Mouse (Mus musculus): ENCODE data around the gene Samd4. TPM values are rescaled to one million over a fixed set of nuclear protein-coding genes. Genes with fewer than 3 reads are reported as not detected.

The Samd4 gene
- polyA plus RNA-seq, 1 experiment: 0.02 TPM

DNA sequence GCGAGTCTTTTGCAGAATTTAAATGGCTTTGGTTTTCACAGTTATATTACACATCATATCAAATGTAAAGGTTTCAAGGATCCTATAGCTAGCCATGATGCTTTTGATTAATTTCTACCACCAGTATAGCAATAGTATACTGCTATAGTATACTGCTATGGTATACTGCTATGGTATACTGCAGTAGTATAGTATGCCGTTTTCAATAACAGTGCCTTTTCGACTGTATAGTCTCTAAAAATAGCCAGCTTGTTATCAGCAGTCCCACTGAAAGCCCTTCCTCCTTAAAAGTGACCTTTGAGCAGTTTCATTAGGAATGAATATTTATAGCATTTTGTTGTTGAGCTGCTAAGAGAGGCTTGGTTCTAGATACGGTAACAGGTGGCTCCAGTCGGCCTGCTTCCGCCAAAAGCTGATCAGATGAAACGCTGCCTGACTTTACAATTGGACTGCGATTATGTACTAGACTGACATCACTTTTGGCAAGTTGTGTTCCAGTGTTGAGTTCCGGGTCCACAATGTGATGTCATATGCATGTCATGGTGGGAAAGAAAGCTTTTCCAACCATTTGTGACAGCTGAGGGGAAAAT is 19.9 kb downstream of the Samd4 start:
- Histone ChIP-seq H3K27me3 (replicated peaks) (peaks cover 17% of the 10 kb centered on the region), H3K4me1 (no peaks in the 10 kb centered on the region), H3K36me3 (replicated peaks; ENCODE audit: low read length) (no peaks in the 10 kb centered on the region), H3K4me3 (replicated peaks) (no peak overlapping the region), H3K9me3 (peaks cover 19% of the 10 kb centered on the region)
- no peak for TF ChIP-seq GATA1 (IDR thresholded peaks at IDR 0.05; ENCODE audit: borderline replicate concordance, low read length)
- TF ChIP-seq FLI1 (IDR thresholded peaks at IDR 0.05; ENCODE audit: low read length): no peak

DNA sequence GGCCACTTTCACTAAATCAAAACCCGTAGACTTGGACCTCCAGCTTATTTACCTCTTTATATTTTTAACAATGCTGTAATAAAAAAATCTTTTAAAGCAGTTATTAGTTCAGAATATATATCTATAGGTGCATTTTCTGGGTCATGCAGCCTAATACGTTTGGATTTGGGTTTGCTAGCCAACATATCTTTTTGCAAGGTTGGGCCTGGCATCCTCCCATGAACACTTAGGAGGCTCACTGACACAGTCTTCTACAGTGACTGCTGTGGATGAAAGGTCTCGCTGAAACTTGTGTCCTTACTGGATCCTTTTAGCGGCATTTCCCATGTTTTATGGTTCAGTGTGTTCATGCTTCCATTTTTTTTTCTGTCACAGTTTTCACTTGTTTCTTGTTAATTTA is 21.6 kb downstream of the Samd4 start:
- Histone ChIP-seq H3K4me3 (replicated peaks) (no peak overlapping the region), H3K4me1 (no peaks in the 10 kb centered on the region), H3K27me3 (replicated peaks) (peaks cover 10% of the 10 kb centered on the region), H3K36me3 (replicated peaks; ENCODE audit: low read length) (no peaks in the 10 kb centered on the region), H3K9me3 (peaks cover 21% of the 10 kb centered on the region)
- TF ChIP-seq FLI1 (IDR thresholded peaks at IDR 0.05; ENCODE audit: low read length): no peak
- no peak for TF ChIP-seq GATA1 (IDR thresholded peaks at IDR 0.05; ENCODE audit: borderline replicate concordance, low read length)

DNA sequence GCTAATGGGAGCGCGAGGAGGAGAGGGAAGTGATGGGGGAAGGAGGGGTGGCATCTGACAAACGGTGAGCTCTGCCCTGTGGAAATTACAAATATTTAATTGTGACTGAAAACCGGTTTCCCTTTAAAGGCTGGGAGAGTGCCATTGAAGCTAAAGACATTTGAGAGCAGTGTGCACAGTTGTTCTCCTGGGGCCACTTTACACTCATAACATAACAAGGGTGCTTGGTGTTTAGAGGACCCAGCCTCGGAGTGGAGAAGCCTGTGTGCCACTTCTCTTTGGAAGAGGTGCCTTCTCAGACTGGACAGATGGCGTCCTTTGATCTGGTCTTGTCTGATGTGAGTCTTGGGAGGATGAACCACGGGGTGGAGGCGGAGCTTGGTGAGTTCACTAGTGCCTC is 26.2 kb downstream of the Samd4 start:
- Histone ChIP-seq H3K4me3 (replicated peaks) (no peak overlapping the region), H3K36me3 (replicated peaks; ENCODE audit: low read length) (no peaks in the 10 kb centered on the region), H3K27me3 (replicated peaks) (peaks cover 8% of the 10 kb centered on the region), H3K9me3 (peaks cover 6% of the 10 kb centered on the region; the same call in 1 of the 2 replicates), H3K4me1 (0 out of 2 replicates have a peak, but pooled peaks cover 3% of the 10 kb centered on the region)
- TF ChIP-seq GATA1 (IDR thresholded peaks at IDR 0.05; ENCODE audit: borderline replicate concordance, low read length) (no peak), FLI1 (IDR thresholded peaks at IDR 0.05; ENCODE audit: low read length) (no peak)

DNA sequence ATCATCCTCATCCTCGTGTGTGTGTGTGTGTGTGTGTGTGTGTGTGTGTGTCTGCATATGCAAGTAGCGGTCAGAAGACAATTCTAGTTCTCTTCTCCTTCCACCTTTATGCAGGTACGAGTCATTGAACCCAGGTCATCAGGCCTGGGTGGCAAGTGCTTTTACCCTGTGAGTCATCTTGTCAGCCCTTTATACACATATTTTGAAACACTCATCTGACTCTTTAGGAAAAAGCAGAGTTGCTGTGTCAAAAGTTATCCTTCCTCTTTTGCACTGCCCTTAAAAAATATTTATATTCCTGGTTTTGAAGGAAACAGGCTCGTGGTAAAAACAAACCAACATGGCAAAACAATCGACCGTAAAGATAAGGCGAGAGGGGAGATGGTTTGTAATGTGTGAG is 29.8 kb downstream of the Samd4 start:
- Histone ChIP-seq H3K9me3 (0 out of 2 replicates have a peak, but pooled peaks cover 3% of the 10 kb centered on the region), H3K4me3 (replicated peaks) (no peak overlapping the region), H3K4me1 (peaks cover 19% of the 10 kb centered on the region), H3K27me3 (replicated peaks) (peaks cover 5% of the 10 kb centered on the region), H3K36me3 (replicated peaks; ENCODE audit: low read length) (no peaks in the 10 kb centered on the region)
- TF ChIP-seq GATA1 (IDR thresholded peaks at IDR 0.05; ENCODE audit: borderline replicate concordance, low read length) (no peak), FLI1 (IDR thresholded peaks at IDR 0.05; ENCODE audit: low read length) (no peak)

DNA sequence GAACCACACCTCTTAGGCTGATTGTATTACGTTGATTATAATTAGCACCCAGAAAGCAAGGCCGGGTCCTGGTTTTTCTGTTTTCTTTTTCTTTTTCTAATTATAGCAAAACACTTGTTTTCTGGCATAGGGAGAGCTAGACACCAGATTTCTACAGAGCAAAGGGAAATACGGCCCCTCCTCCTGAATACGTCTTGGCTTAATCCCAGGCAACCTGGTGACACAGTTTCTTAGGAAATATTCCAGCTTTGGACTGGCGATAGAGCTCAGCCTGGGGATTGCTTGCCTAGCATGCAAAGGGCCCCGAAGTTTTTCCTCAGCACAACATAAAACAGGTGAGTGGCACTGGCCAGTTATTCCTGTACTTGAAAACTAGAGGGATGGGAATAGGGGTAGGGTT is 31.7 kb downstream of the Samd4 start:
- peaks cover 6% of the 10 kb centered on the region for H3K27me3 ChIP-seq (replicated peaks)
- TF ChIP-seq GATA1 (IDR thresholded peaks at IDR 0.05; ENCODE audit: borderline replicate concordance, low read length) (no peak), FLI1 (IDR thresholded peaks at IDR 0.05; ENCODE audit: low read length) (no peak)
- no peaks in the 10 kb centered on the region for H3K36me3 ChIP-seq (replicated peaks; ENCODE audit: low read length)
- H3K4me1 ChIP-seq: peaks cover 19% of the 10 kb centered on the region
- no peak overlapping the region for H3K4me3 ChIP-seq (replicated peaks)
- H3K9me3 ChIP-seq: no peaks in the 10 kb centered on the region

DNA sequence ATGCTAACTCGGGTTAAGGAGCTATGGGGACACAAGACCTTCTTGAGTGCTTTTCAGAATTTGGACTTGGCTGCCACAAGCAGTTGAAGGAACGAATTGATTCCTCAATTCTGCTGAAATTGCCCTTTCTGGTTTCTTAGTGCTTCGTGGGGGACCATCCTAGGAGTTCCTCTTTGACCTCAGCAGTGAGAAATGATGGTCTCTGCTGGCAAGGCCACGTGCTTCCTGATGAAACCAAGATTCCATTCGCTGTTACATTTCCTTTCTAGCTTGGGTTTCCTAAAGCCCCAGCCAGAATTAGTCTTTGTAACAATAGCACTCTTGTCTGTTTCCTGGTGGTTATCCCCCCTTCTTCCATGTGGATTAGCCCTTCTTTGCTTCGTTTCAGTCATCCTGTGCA is 32.9 kb downstream of the Samd4 start:
- no peaks in the 10 kb centered on the region for H3K36me3 ChIP-seq (replicated peaks; ENCODE audit: low read length)
- no peak overlapping the region for H3K4me3 ChIP-seq (replicated peaks)
- H3K4me1 ChIP-seq: peaks cover 19% of the 10 kb centered on the region
- TF ChIP-seq GATA1 (IDR thresholded peaks at IDR 0.05; ENCODE audit: borderline replicate concordance, low read length): no peak
- TF ChIP-seq FLI1 (IDR thresholded peaks at IDR 0.05; ENCODE audit: low read length): no peak
- no peaks in the 10 kb centered on the region for H3K9me3 ChIP-seq
- H3K27me3 ChIP-seq (replicated peaks): peaks cover 10% of the 10 kb centered on the region

DNA sequence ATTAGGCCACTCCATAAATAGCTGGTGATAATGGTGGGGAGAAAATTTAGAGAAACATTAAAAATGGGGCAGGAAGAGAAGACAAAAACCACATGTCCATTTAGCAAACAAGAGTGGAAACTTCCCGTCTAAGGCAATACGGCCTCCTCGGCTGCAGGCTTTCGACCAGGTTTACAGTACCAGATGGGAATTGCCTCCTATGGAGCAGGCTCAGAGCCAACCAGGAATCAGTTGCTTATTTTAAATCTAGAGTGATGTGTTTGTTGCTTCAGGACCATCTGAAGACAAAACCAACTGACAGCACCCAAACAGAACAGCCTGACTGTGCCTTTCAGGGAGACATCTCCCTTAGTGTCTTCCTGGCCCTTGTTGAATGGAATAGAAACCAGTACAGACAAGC is 33.9 kb downstream of the Samd4 start:
- Histone ChIP-seq H3K4me3 (replicated peaks) (no peak overlapping the region), H3K36me3 (replicated peaks; ENCODE audit: low read length) (no peaks in the 10 kb centered on the region), H3K9me3 (no peaks in the 10 kb centered on the region), H3K4me1 (peaks cover 20% of the 10 kb centered on the region), H3K27me3 (replicated peaks) (peaks cover 11% of the 10 kb centered on the region)
- TF ChIP-seq FLI1 (IDR thresholded peaks at IDR 0.05; ENCODE audit: low read length) (no peak), GATA1 (IDR thresholded peaks at IDR 0.05; ENCODE audit: borderline replicate concordance, low read length) (no peak)

DNA sequence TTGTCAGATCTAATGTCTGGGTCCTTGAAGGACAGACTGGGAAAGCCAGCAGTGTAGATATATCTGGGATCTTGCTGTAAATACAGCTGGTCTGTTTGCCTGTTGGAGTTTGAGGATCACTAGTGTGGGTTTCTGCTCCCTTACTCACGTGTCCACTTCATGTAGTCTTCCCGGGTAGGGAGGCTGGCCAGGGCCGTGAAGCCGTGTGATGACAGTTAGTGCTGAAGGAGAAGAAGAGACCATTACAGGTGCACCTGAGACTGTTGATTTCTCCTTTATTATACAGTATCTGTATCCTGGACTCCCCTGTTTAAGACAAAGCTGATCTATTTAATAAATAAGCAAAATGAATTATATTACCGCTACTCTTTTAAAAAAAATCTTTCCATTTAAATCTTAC is 34.5 kb downstream of the Samd4 start:
- peaks cover 25% of the 10 kb centered on the region for H3K4me1 ChIP-seq
- TF ChIP-seq FLI1 (IDR thresholded peaks at IDR 0.05; ENCODE audit: low read length) (no peak), GATA1 (IDR thresholded peaks at IDR 0.05; ENCODE audit: borderline replicate concordance, low read length) (no peak)
- no peaks in the 10 kb centered on the region for H3K9me3 ChIP-seq
- no peaks in the 10 kb centered on the region for H3K36me3 ChIP-seq (replicated peaks; ENCODE audit: low read length)
- peaks cover 11% of the 10 kb centered on the region for H3K27me3 ChIP-seq (replicated peaks)
- H3K4me3 ChIP-seq (replicated peaks): no peak overlapping the region

DNA sequence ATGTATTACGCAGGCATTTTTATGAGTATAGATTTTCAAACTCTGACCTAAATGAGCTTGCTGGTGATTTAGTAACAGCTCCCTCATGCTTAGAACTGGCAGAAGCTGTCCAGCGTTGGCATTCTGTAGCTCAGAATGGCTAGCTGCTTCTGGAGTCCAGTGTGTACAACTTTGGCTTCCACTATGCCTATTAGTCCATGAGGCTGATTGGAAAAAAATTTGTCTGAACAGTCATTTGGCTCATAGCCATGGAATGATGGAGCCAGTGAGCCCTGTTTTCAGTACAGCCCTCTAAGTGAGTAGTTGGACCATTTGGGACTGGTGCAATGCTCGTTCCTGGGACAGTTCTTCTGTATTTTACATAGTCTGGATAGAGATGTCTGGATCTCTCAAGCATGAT is 34.9 kb downstream of the Samd4 start:
- Histone ChIP-seq H3K4me1 (peaks cover 22% of the 10 kb centered on the region), H3K27me3 (replicated peaks) (peaks cover 11% of the 10 kb centered on the region), H3K36me3 (replicated peaks; ENCODE audit: low read length) (no peaks in the 10 kb centered on the region), H3K9me3 (no peaks in the 10 kb centered on the region), H3K4me3 (replicated peaks) (no peak overlapping the region)
- TF ChIP-seq FLI1 (IDR thresholded peaks at IDR 0.05; ENCODE audit: low read length) (no peak), GATA1 (IDR thresholded peaks at IDR 0.05; ENCODE audit: borderline replicate concordance, low read length) (no peak)

DNA sequence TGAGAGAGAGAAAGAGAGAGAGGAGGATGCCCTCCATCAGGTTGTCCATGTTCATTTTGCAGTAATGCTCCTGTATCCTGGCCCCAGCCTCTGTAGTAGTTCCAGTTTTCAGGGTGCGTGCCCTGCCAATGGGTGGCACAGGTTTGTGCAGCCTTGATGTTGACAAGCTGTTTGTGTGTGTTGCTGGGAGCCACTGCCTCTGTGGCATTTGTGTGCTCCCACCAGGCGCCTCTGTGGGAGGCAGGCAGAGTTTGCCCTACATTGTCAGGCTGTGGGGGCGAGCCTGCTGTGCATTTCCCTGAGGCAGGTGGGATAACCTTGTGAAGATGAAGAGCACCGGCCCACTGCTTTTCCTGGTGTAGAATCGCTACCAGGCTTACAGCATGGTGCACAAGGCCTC is 37.8 kb downstream of the Samd4 start:
- peaks cover 11% of the 10 kb centered on the region for H3K27me3 ChIP-seq (replicated peaks)
- peaks cover 34% of the 10 kb centered on the region for H3K4me1 ChIP-seq
- TF ChIP-seq GATA1 (IDR thresholded peaks at IDR 0.05; ENCODE audit: borderline replicate concordance, low read length) (no peak), FLI1 (IDR thresholded peaks at IDR 0.05; ENCODE audit: low read length) (no peak)
- no peaks in the 10 kb centered on the region for H3K9me3 ChIP-seq
- no peak overlapping the region for H3K4me3 ChIP-seq (replicated peaks)
- H3K36me3 ChIP-seq (replicated peaks; ENCODE audit: low read length): no peaks in the 10 kb centered on the region

All from megakaryocyte, embryonic 14.5 days (primary cell).